Mouse (Mus musculus) left cerebral cortex, adult 6 months (tissue): ENCODE results near the gene Batf3. TPM values are rescaled to one million over a fixed set of nuclear protein-coding genes. Genes with fewer than 3 reads are reported as not detected.

ENCODE experiments used
- long read RNA-seq, 2 experiments: library from polyadenylated mRNA; unstranded; transcript quantifications; one replicate each; pipeline ENCODE4 v2.0.0; 2019 to 2020
- polyA plus RNA-seq: library from polyadenylated mRNA; unstranded; fragments of <200 nt; fragmentation: Nextera tagmentation; gene quantifications from 2 replicates; pipeline ENCODE4 v1.2.3, GENCODE M21; 2021

Batf3 gene
- 4.7 and 5.9 TPM in 2 replicates for polyA plus RNA-seq
- long read RNA-seq, experiment 1, partial matches to known transcripts, result 0 of 2 reads
- long read RNA-seq, experiment 1, other reads (novel, unspliced or antisense), result 1 of 2 reads
- long read RNA-seq, experiment 2, partial matches to known transcripts, result 1 of 4 reads
- long read RNA-seq, experiment 2, other reads (novel, unspliced or antisense), result 0 of 4 reads

DNA sequence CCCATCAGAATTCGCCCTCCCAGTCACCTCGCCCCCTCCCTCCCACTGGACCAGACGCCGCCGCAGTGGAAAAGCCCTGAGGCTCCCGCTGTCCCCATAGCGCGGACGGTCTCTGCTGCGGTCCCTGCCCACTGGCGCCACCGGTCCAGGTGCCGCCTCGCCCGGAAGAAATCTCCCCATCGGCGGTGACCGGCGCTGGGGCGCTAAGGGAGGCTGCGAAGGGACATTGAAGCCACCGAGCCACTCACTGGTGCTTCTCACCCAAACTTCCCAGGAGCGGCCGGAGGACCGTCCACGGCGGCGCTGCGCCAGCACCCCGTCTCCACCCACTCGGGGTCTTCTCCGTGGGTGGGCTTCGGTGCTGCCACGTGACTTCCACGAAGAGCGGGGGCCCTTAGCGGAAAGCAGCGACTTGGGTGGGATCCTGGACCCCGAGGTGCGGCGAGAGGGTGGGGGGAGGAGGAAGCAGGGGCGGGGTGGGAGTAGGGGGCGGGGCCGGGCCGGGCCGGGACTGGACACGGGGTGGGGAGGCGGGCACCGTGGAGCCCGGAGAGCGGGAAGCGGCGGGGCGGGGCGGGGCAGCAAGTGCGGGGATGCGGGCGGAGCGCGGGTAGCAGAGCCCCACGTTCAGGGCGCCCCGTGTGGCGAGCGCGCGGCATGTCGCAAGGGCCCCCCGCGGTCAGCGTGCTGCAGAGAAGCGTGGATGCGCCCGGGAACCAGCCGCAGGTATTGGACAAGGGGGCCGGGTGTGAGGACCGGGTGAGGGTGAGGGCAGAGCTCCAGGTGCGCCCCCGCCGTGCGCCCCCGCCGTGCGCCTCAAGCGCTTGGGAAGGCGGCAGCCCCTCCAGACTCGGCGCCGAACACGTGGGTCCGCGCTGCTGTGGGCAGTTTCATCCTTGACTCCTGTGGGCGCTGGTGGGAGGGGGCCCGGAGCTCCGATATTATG is at the start of gene Batf3:
TSS of gene Batf3 (plus strand) at position 46 of the 946 bp plus-strand sequence.

DNA sequence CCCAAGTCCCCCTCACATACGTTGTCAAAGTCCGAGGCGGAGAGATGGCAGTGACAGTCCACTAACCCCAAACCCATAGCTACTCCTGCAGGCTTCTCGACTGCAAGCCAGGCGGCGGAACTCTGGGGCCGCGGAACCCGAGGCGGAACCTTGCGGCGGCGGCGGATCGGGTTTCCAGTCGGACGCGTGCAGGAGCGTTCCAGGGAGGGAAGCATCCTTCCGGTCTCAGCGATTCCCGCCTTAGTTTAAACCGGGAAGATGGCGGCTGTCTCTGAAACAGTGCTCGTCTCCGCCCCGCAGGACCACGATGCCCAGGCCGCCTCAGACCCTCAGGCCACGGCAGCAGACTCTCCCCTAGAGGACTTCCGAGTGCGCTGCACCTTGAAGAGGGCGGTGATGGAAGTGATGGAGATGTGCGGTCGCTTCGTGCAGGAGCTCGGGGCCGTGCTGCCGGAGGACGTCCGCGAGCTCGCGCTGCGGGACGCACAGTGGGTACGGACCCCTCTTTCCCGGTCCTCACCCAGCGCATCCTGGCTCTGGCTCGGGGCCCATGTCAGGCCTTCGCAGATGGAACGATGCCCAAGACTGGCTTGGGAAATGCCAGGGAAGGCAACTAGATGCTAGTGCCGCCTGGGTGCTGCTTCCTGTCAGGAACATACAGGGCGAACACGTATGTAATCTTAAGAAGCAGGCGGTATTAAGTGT is 34.7 kb upstream of the Batf3 start, which contains the start of the genes Tatdn3 and Nsl1:
TSS of gene Tatdn3 (minus strand) at position 152 of the 705 bp plus-strand sequence.
TSS of gene Nsl1 (plus strand) at position 232 of the 705 bp plus-strand sequence.

Other genes with a start within 250 kb of the Batf3 start
- gene Rps6kc1, start 186.1 kb upstream of the Batf3 start, polyA plus RNA-seq, result 14.4 and 21.3 TPM in 2 replicates
- 25.1 and 35.2 TPM in 2 replicates for gene Angel2, start 172.7 kb upstream of the Batf3 start, polyA plus RNA-seq
- 0.68 and 0.82 TPM in 2 replicates for gene Vash2, start 118.6 kb upstream of the Batf3 start, polyA plus RNA-seq
- gene Flvcr1, start 71.7 kb upstream of the Batf3 start, polyA plus RNA-seq, result 1.6 and 2.5 TPM in 2 replicates
- gene Spata45, start 61.2 kb upstream of the Batf3 start, polyA plus RNA-seq, result not detected in 2 replicates
- gene Tatdn3, start 34.9 kb upstream of the Batf3 start, polyA plus RNA-seq, result 6.6 and 8.9 TPM in 2 replicates
- 0.54 and 0.64 TPM in 2 replicates for gene Nsl1, start 34.8 kb upstream of the Batf3 start, polyA plus RNA-seq
- gene Fam71a, start 67.0 kb downstream of the Batf3 start, polyA plus RNA-seq, result not detected in 2 replicates
- 0.72 and 0.83 TPM in 2 replicates for gene Atf3, start 120.2 kb downstream of the Batf3 start, polyA plus RNA-seq
- 409 TPM in 2 replicates for gene Nenf, start 220.3 kb downstream of the Batf3 start, polyA plus RNA-seq
- gene Tmem206, start 228.1 kb downstream of the Batf3 start, polyA plus RNA-seq, result 6.3 and 6.9 TPM in 2 replicates